Mouse (Mus musculus) NIH3T3 (cell line): ENCODE measurements at regions not wholly inside any gene's neighbourhood (a gene's known extent, or its start where the extent isn't known, plus 50 kb on each side); places are given as distances from the start of the nearest gene placed in this dataset.

Experiments used
- DNase-seq: peaks from one replicate; pipeline ENCODE4 v3.0.0-alpha.2; 2012; ENCODE audit warnings: low read depth

- DNase-seq, result peak; percentile 76
Measured at GRCm38 (mm10) chr10:17075576-17075975, 647.4 kb upstream of the Cited2 start.

- DNase-seq, result peak; percentile 69
Measured at GRCm38 (mm10) chr10:17076186-17076585, 646.8 kb upstream of the Cited2 start.

GRCm38 (mm10) chr10:17077580-17077979 is 645.4 kb upstream of the Cited2 start:
- DNase-seq, result peak; percentile 33

GRCm38 (mm10) chr10:17080818-17081217 is 642.2 kb upstream of the Cited2 start:
- DNase-seq, result no peak

- DNase-seq, result peak; percentile 74
Measured at GRCm38 (mm10) chr10:17082926-17083325, 640.1 kb upstream of the Cited2 start.

- DNase-seq, result no peak
Measured at GRCm38 (mm10) chr10:17102065-17102464, 621.0 kb upstream of the Cited2 start.

- peak; percentile 69 for DNase-seq
Measured at GRCm38 (mm10) chr10:17103416-17103815, 619.6 kb upstream of the Cited2 start.

- no peak for DNase-seq
Measured at GRCm38 (mm10) chr10:17106831-17107230, 616.2 kb upstream of the Cited2 start.

- DNase-seq, result peak; percentile 82
Measured at GRCm38 (mm10) chr10:17111071-17111470, 611.9 kb upstream of the Cited2 start.

- DNase-seq, result no peak
Measured at GRCm38 (mm10) chr10:17114805-17115204, 608.2 kb upstream of the Cited2 start.

- DNase-seq, result peak; percentile 43
Measured at GRCm38 (mm10) chr10:17129391-17130163, 593.4 kb upstream of the Cited2 start.

GRCm38 (mm10) chr10:17130661-17131060 is 592.4 kb upstream of the Cited2 start:
- no peak for DNase-seq

GRCm38 (mm10) chr10:17131763-17132162 is 591.3 kb upstream of the Cited2 start:
- peak; percentile 54 for DNase-seq

- DNase-seq, result peak; percentile 92
Measured at GRCm38 (mm10) chr10:17175385-17175784, 547.6 kb upstream of the Cited2 start.

- no peak for DNase-seq
Measured at GRCm38 (mm10) chr10:17177054-17177453, 546.0 kb upstream of the Cited2 start.

- no peak for DNase-seq
Measured at GRCm38 (mm10) chr10:17177503-17178278, 545.3 kb upstream of the Cited2 start.

- no peak for DNase-seq
Measured at GRCm38 (mm10) chr10:17178627-17179026, 544.4 kb upstream of the Cited2 start.

GRCm38 (mm10) chr10:17184418-17184817 is 538.6 kb upstream of the Cited2 start:
- DNase-seq, result no peak

GRCm38 (mm10) chr10:17196205-17196604 is 526.8 kb upstream of the Cited2 start:
- no peak for DNase-seq

GRCm38 (mm10) chr10:17196636-17197035 is 526.4 kb upstream of the Cited2 start:
- DNase-seq, result no peak

GRCm38 (mm10) chr10:17200524-17201426 is 522.2 kb upstream of the Cited2 start:
- DNase-seq, result no peak

- DNase-seq, result no peak
Measured at GRCm38 (mm10) chr10:17201427-17201745, 521.6 kb upstream of the Cited2 start.
